Mouse (Mus musculus): ENCODE results near the gene Nutf2-ps1.

Gene Nutf2-ps1

GRCm38 (mm10) chr19:53571056-53571455 lies 17.8 kb downstream of the Nutf2-ps1 start:
- DNase-seq (ENCODE audit: low spot score) = no peak

DNA sequence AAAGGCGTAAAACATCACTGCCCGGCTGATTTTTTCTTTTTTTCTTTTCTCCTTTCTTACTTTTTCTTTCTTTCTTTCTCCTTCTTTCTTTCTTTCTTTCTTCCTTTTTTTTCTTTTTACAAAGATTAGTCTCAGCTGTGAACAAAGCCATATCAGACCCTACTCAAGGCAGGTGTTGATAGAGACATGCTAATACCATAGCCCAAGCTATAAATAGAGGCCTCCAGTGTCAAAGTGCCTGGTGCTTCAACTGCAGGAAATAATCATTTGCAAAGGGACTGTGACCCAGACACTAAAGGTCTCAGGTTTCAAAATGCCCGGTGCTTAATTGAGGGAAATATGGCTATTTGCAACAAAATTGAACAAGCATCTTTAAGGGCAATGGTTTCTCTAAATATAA lies 20.3 kb downstream of the Nutf2-ps1 start:
- no peak for DNase-seq (ENCODE audit: low spot score)

GRCm38 (mm10) chr19:53567864-53568263 lies 21.0 kb downstream of the Nutf2-ps1 start:
- no peak for DNase-seq (ENCODE audit: low spot score)

GRCm38 (mm10) chr19:53565565-53566277 lies 23.1 kb downstream of the Nutf2-ps1 start:
- DNase-seq (ENCODE audit: low spot score) = no peak

DNA sequence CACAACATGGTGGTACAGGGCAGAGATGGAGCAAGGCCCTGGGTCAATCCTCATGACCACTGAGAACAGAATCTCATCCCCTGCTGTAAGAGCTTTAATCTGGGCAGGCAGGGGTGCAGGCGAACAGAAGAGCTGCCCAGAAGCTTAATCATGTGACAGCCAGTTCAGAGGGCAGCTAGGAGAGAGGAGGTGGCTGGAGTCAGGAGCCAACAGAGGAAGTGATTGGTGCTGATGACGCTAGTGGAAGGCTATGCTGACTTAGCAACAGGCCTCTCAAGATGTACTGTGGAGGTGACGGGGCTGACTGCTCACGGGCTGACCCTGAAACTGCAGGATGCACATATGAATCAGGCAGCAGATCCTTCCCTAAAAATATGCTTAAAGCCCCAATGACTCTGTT lies 24.7 kb downstream of the Nutf2-ps1 start:
- no peak for DNase-seq (ENCODE audit: low spot score)

- no peak for DNase-seq (ENCODE audit: low spot score)
Measured at GRCm38 (mm10) chr19:53560436-53560835, 28.4 kb downstream of the Nutf2-ps1 start.

GRCm38 (mm10) chr19:53557267-53557936 lies 31.5 kb downstream of the Nutf2-ps1 start:
- DNase-seq (ENCODE audit: low spot score) = no peak

- DNase-seq (ENCODE audit: low spot score) = no peak
Measured at GRCm38 (mm10) chr19:53556841-53557240, 32.0 kb downstream of the Nutf2-ps1 start.

DNA sequence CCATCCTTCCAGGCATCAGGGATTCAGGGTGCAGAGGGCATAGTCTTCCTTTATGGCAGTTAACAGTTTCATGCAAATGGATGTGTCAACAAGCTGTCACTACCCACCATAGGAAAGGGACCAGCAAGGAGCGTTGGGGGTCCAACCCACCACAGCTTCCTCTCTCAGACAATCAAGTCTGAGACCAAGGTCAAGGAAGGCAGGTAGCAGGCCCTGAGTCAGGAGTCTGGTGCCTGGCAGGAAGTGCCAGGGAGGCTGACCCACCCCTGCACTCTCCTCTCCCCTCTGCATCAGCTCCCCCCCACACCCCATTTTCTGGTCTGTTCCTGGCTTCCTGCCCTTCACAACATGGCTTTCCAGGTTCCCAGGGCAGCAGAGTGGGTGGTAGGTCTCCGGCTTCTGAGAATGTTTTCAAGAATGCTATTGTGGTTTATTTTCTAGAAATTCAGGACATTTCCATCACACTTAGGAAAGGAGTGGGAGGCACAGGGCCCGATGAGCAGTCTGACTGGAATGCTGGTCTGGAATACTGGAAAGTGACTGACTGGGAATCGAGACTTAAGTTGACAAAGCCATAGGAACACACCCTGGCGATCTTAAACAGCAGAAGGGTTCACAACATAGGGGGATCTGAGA lies 33.8 kb downstream of the Nutf2-ps1 start:
- peak; percentile 74 for DNase-seq (ENCODE audit: low spot score)

DNA sequence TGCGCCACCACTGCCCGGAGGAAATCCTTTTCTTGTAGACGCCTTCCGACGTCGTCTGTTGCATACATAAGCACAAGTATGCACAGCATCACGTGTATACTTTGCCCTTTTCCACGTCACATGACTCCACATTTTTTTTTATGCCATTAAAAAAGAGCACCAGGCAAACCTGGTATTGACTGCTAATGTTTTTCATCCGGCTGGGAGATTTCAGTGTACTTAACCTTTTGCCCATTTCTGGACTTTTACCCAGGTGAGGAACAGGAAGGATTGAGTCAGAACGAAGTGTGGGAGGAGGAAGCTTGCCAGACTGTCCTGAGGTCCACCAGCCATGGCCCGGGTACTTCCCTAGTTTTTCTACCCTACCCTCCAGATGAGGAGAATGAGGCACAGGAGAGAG lies 34.5 kb downstream of the Nutf2-ps1 start:
- DNase-seq (ENCODE audit: low spot score) = peak; percentile 34

GRCm38 (mm10) chr19:53552795-53553194 lies 36.1 kb downstream of the Nutf2-ps1 start:
- peak; percentile 73 for DNase-seq (ENCODE audit: low spot score)

DNA sequence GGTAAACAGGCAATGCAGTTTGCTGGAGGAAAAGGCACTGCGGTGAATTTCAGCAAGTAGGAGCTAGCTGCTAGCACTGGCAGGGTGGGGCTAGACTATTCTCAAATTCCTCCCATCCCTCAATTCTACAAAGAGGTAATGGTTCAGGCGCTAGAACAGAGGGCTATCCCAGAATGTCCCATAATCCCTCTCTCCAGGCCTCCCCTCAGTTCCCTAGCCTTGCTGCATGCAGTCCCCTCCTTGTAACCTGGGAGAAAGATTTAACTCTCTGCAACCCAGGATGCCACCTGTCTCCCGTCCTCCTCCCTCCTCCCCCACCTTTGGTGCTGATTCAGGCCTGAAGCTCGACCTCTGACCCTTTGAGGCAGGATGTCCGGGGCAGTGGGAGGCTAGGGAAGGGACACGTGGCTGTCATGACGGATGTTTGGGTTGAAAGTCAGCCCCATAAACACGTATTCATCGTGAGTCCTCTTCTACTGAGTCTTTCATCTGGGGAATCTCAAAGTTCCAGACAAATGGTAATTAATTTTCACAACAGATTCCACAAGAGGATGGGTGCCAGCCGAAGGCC lies 36.6 kb downstream of the Nutf2-ps1 start:
- no peak for DNase-seq (ENCODE audit: low spot score)

GRCm38 (mm10) chr19:53550972-53551371 lies 37.9 kb downstream of the Nutf2-ps1 start:
- no peak for DNase-seq (ENCODE audit: low spot score)

- DNase-seq (ENCODE audit: low spot score) = no peak
Measured at GRCm38 (mm10) chr19:53547597-53547996, 41.3 kb downstream of the Nutf2-ps1 start.

DNA sequence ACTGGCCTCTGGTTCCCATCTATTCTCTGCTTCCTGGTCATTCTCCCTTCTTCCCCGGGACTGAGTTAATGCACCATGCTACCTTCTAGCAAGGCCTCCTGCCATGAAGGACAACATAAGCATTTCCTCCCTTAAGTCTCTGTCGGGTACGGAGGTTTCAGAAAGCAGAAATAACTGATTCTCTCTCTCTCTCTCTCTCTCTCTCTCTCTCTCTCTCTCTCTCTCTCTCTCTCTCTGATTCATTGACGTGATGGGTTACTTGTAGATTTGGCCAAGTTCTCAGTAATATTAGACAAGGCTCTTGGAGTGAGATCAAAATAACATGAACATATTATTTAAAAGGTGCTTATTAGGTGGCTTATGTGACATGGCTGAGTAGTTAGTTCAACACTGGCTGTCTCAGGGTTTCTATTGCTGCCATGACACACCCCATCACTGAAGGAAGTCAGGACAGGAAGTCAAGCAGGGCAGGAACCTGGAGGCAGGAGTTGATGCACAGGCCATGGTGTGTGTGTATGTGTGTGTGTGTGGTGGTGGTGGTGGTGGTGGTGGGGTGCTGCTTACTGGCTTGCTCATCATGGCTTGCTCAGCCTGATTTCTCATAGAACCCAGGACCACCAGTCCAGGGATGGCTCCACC lies 43.8 kb downstream of the Nutf2-ps1 start:
- DNase-seq (ENCODE audit: low spot score) = no peak

DNA sequence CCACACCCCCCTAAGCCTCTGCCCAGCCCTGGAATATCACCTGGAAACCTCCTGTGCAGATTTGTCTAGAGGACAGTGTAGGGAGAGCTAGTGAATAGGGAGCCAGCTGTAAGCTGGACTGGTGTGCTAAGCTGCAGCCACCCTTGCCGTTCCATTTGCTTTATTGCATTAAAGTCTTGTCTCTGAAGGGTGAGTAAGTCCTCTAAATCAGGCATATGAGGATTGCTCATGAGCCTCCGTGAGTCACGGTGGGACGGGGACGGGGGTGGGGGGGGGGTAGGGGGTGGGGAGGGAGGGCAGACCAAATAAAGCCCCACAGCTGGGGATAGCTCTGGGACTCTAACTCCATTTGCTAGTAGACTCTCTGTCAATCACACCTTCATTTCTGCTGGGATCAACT lies 45.3 kb downstream of the Nutf2-ps1 start:
- DNase-seq (ENCODE audit: low spot score) = no peak

DNA sequence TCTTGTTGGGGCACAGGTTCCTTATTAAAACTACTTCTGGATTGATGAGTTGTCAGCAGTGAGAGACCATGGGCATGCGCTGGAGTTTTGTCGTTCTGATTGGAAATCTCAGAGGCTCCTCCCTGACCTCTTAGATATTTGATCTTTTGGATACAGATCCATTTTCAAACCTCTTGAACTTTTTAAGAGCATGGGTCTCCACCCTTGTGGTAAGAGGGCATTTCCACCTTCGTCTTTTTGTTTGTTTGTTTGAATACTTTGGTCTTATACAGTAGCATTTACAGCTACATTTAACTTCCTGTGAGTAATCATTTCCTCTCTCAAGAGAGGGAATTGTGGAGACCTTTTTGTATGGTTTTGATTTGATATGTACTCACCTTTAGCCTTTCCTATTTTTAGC lies 49.6 kb downstream of the Nutf2-ps1 start:
- DNase-seq (ENCODE audit: low spot score) = no peak

- DNase-seq (ENCODE audit: low spot score) = no peak
Measured at GRCm38 (mm10) chr19:53538796-53539195, 50.1 kb downstream of the Nutf2-ps1 start.
